8 mouse cellular contexts compared by ENCODE assay signal in the genomic region with DNA sequence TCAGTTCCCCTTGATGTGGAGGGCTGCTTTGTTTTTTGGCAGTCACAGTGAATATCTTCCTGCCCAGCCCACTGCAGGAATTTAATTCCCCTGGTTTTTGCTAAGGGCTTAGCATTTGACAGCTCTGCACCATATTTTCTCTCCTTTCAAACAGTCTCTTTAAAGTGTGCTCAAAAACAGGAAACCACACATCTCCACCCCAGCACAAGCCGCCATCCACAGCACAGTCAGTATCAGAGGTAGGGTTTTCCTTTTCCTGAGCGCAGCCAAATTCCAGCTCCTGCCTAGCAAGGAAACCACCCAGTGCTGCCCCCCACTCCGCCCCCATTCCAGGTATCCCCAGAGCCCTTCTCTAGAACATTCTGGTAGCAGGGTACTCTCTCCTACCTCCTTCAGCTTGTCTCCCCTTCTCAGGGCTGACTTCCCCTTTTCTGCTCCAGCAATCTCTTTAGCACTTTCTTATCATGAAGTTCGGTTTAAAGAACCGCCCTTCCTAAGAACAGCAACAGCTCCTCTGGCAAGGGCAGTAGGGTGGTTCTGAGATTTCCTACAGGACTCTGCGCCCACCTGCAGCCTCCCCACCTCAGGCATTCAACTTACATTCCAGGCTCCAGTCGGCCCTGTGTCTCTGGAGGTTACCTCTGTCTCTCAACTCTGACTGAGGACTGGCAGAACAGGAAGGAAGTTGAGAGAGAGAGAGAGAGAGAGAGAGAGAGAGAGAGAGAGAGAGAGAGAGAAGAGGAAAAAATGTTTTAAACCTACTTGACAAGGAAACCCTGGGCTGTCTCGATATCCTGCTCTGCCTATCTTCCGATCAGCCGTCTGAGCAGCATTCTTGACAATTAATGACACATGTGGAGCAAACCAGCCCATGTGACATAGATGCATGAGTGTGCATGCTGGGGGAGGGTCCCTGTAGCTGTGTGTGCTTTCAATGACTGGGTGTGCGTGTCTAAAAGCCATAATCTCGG. TPM values are rescaled to one million over a fixed set of nuclear protein-coding genes. Genes with fewer than 3 reads are reported as not detected.
DNase-seq lines count a peak whose midpoint lies in the region; ATAC-seq and TF ChIP-seq lines count a peak whose summit lies in the region.

A gene (minus strand): TSS at position 849 of the 971 bp plus-strand sequence.

- H3K4me2 ChIP-seq in forebrain, embryonic 13.5 days: no peak within 1 kb of the TSS
- H3K4me2 ChIP-seq in hindbrain, embryonic 13.5 days: no peak within 1 kb of the TSS
- peak within 1 kb of the TSS; percentile 3; the same call in 1 of the 2 replicates for H3K4me2 ChIP-seq in limb, embryonic 11.5 days (ENCODE audit: low read depth, severe bottlenecking)
- H3K4me2 ChIP-seq in midbrain, postnatal 0 days (ENCODE audit: low read depth, low read length, poor library complexity, severe bottlenecking): 0 out of 2 replicates have a peak within 1 kb of the TSS, but pooled peaks have one; percentile 4

- H3K27ac ChIP-seq in layer of hippocampus, adult 2 months: peak within 1 kb of the TSS; percentile 78
- no peak within 1 kb of the TSS for H3K27ac ChIP-seq in forebrain, embryonic 13.5 days
- no peak within 1 kb of the TSS; the same call in 1 of the 2 replicates for H3K27ac ChIP-seq in hindbrain, embryonic 13.5 days
- peak within 1 kb of the TSS; percentile 42; the same call in 1 of the 2 replicates for H3K27ac ChIP-seq in limb, embryonic 11.5 days (replicated peaks; ENCODE audit: low read depth, low read length)
- peak within 1 kb of the TSS; percentile 34; the same call in 1 of the 2 replicates for H3K27ac ChIP-seq in midbrain, postnatal 0 days (ENCODE audit: low read depth, low read length)

- no peaks in the 10 kb centered on the region for H3K27me3 ChIP-seq in forebrain, embryonic 13.5 days
- no peaks in the 10 kb centered on the region for H3K27me3 ChIP-seq in hindbrain, embryonic 13.5 days
- no peaks in the 10 kb centered on the region for H3K27me3 ChIP-seq in limb, embryonic 11.5 days (ENCODE audit: control insufficient read depth, insufficient read depth, low read length)
- H3K27me3 ChIP-seq in midbrain, postnatal 0 days (ENCODE audit: insufficient read depth, low read length): no peaks in the 10 kb centered on the region

- no peak within 1 kb of the TSS for H3K9ac ChIP-seq in forebrain, embryonic 13.5 days
- H3K9ac ChIP-seq in hindbrain, embryonic 13.5 days: no peak within 1 kb of the TSS
- peak within 1 kb of the TSS; percentile 27; the same call in 1 of the 2 replicates for H3K9ac ChIP-seq in limb, embryonic 11.5 days (ENCODE audit: low read length)
- no peak within 1 kb of the TSS for H3K9ac ChIP-seq in midbrain, postnatal 0 days (replicated peaks; ENCODE audit: low read length, poor library complexity, severe bottlenecking)

- 71% methylated on average over 12 of the region's 12 CpGs for WGBS in forebrain, embryonic 13.5 days
- 63% methylated on average over 12 of the region's 12 CpGs for WGBS in hindbrain, embryonic 13.5 days
- WGBS in limb, embryonic 11.5 days: 22% methylated on average over 12 of the region's 12 CpGs
- WGBS in midbrain, postnatal 0 days: 57% methylated on average over 12 of the region's 12 CpGs

- no peaks in the 10 kb centered on the region for H3K9me3 ChIP-seq in forebrain, embryonic 13.5 days (replicated peaks)
- H3K9me3 ChIP-seq in hindbrain, embryonic 13.5 days: no peaks in the 10 kb centered on the region
- H3K9me3 ChIP-seq in limb, embryonic 11.5 days (ENCODE audit: control insufficient read depth, low read length): no peaks in the 10 kb centered on the region
- no peaks in the 10 kb centered on the region for H3K9me3 ChIP-seq in midbrain, postnatal 0 days (ENCODE audit: low read length)

- peak; percentile 68 for ATAC-seq in activated CD4-positive, CD25-positive, alpha-beta regulatory T cell, adult 4 months
- ATAC-seq in forebrain, embryonic 13.5 days: no peak
- ATAC-seq in hindbrain, embryonic 13.5 days (ENCODE audit: low FRiP score): no peak
- no peak; the same call in 1 of the 2 replicates for ATAC-seq in limb, embryonic 11.5 days (ENCODE audit: insufficient number of reproducible peaks, low FRiP score, low TSS enrichment, low read depth)
- ATAC-seq in midbrain, postnatal 0 days (ENCODE audit: low FRiP score): no peak

- TF ChIP-seq CTCF in layer of hippocampus, adult 2 months (conservative IDR thresholded peaks at IDR 0.05): no peak
- no peak for TF ChIP-seq CTCF in midbrain, postnatal 0 days (IDR thresholded peaks at IDR 0.05)

- no peak for DNase-seq in layer of hippocampus, adult 2 months (ENCODE audit: low spot score in 2 of 2)
- no peak for DNase-seq in layer of hippocampus, postnatal 25 days (ENCODE audit: extremely low spot score in 1 of 2, low spot score in 1 of 2)
- peak; percentile 50 for DNase-seq in limb, embryonic 11.5 days (ENCODE audit: low spot score)
- DNase-seq in midbrain, postnatal 0 days (ENCODE audit: low spot score): no peak
- peak; percentile 27 for DNase-seq in urinary bladder, postnatal 25 days (ENCODE audit: low spot score)

- peak within 1 kb of the TSS; percentile 13; the same call in 1 of the 2 replicates for H3K4me3 ChIP-seq in layer of hippocampus, adult 2 months
- no peak within 1 kb of the TSS for H3K4me3 ChIP-seq in forebrain, embryonic 13.5 days
- H3K4me3 ChIP-seq in hindbrain, embryonic 13.5 days: no peak within 1 kb of the TSS
- no peak within 1 kb of the TSS for H3K4me3 ChIP-seq in limb, embryonic 11.5 days (ENCODE audit: low read depth, low read length)
- no peak within 1 kb of the TSS for H3K4me3 ChIP-seq in midbrain, postnatal 0 days (ENCODE audit: low read depth, low read length)

- H3K36me3 ChIP-seq in forebrain, embryonic 13.5 days (ENCODE audit: poor library complexity, severe bottlenecking): no peaks in the 10 kb centered on the region
- no peaks in the 10 kb centered on the region for H3K36me3 ChIP-seq in hindbrain, embryonic 13.5 days
- H3K36me3 ChIP-seq in limb, embryonic 11.5 days (ENCODE audit: control insufficient read depth, insufficient read depth, low read length): no peaks in the 10 kb centered on the region
- H3K36me3 ChIP-seq in midbrain, postnatal 0 days (ENCODE audit: insufficient read depth, low read length): no peaks in the 10 kb centered on the region

- 0 out of 2 replicates have a peak, but pooled peaks cover 3% of the 10 kb centered on the region for H3K4me1 ChIP-seq in forebrain, embryonic 13.5 days
- peaks cover 4% of the 10 kb centered on the region for H3K4me1 ChIP-seq in hindbrain, embryonic 13.5 days (replicated peaks)
- peaks cover 17% of the 10 kb centered on the region for H3K4me1 ChIP-seq in limb, embryonic 11.5 days (ENCODE audit: control insufficient read depth, insufficient read depth, low read length)
- no peaks in the 10 kb centered on the region for H3K4me1 ChIP-seq in midbrain, postnatal 0 days (ENCODE audit: insufficient read depth, low read length)

RNA-seq across cellular contexts. Expression of the gene that starts here (rescaled TPM):
- 1 to 10 TPM; 8.5 to 9.4 TPM for total RNA-seq in layer of hippocampus, adult 2 months (2021)
- total RNA-seq in layer of hippocampus, postnatal 25 days (2021): 10 to 100 TPM in 1 of 2 experiments, 1 to 10 TPM in 1; 8.8 to 11.3 TPM
- 1,000 to 10,000 TPM; 2,826 to 2,843 TPM for polyA plus RNA-seq in activated CD4-positive, CD25-positive, alpha-beta regulatory T cell, adult 4 months (2017; shearing (Covaris generic))
- polyA plus RNA-seq in forebrain, embryonic 13.5 days (2015; fragmentation: Nextera tagmentation; extraction: Ambion mirVana): 11.0 and 11.5 TPM in 2 replicates
- 16.7 and 19.2 TPM in 2 replicates for polyA plus RNA-seq in hindbrain, embryonic 13.5 days (2015; fragmentation: Nextera tagmentation; extraction: Ambion mirVana)
- polyA plus RNA-seq in limb, embryonic 11.5 days (2014; fragmentation: Nextera tagmentation; extraction: Ambion mirVana): 42.4 and 44.8 TPM in 2 replicates
- total RNA-seq in midbrain, postnatal 0 days (2014; rRNA removed): 8.3 and 9.0 TPM in 2 replicates
- 16.1 and 19.0 TPM in 2 replicates for polyA plus RNA-seq in midbrain, postnatal 0 days (2015; fragmentation: Nextera tagmentation; extraction: Ambion mirVana)

Comparison
In these comparisons a context has a peak if more than half of its experiments do, and no peak if none do; other contexts are left out.
1. RNA of the gene that starts here (polyA plus RNA-seq): 2,826 to 2,843 TPM in activated CD4-positive, CD25-positive, alpha-beta regulatory T cell, adult 4 months; 42.4 to 44.8 TPM in limb, embryonic 11.5 days, 16.7 to 19.2 TPM in hindbrain, embryonic 13.5 days, 16.1 to 19.0 TPM in midbrain, postnatal 0 days and 11.0 to 11.5 TPM in forebrain, embryonic 13.5 days; every median in the first group is over 10 times any median in the second.
2. DNase-seq: peak in limb, embryonic 11.5 days (single experiment) and urinary bladder, postnatal 25 days (single experiment); none in layer of hippocampus, adult 2 months (0 of 2), layer of hippocampus, postnatal 25 days (0 of 2) and midbrain, postnatal 0 days (single experiment).
3. H3K27ac ChIP-seq: peak in layer of hippocampus, adult 2 months (single experiment), limb, embryonic 11.5 days (single experiment) and midbrain, postnatal 0 days (single experiment); none in forebrain, embryonic 13.5 days (single experiment) and hindbrain, embryonic 13.5 days (single experiment).
4. H3K4me2 ChIP-seq: peak in limb, embryonic 11.5 days (single experiment) and midbrain, postnatal 0 days (single experiment); none in forebrain, embryonic 13.5 days (single experiment) and hindbrain, embryonic 13.5 days (single experiment).